Mouse (Mus musculus) neural tube, postnatal 0 days (tissue): ENCODE results near the gene Ruvbl1. TPM values are rescaled to one million over a fixed set of nuclear protein-coding genes. Genes with fewer than 3 reads are reported as not detected.

Experiments used
- polyA plus RNA-seq: library from polyadenylated mRNA; unstranded; fragments of >200 nt; fragmentation: Nextera tagmentation; extraction: Ambion mirVana; gene quantifications from 2 replicates; pipeline ENCODE4 v1.2.1, GENCODE M21; 2015

Ruvbl1 gene
- 73.5 and 82.1 TPM in 2 replicates for polyA plus RNA-seq

GRCm38 (mm10) chr6:88465181-88465920 lies at the start of gene Ruvbl1:
TSS of gene Ruvbl1 (plus strand) at chr6:88465409.

DNA sequence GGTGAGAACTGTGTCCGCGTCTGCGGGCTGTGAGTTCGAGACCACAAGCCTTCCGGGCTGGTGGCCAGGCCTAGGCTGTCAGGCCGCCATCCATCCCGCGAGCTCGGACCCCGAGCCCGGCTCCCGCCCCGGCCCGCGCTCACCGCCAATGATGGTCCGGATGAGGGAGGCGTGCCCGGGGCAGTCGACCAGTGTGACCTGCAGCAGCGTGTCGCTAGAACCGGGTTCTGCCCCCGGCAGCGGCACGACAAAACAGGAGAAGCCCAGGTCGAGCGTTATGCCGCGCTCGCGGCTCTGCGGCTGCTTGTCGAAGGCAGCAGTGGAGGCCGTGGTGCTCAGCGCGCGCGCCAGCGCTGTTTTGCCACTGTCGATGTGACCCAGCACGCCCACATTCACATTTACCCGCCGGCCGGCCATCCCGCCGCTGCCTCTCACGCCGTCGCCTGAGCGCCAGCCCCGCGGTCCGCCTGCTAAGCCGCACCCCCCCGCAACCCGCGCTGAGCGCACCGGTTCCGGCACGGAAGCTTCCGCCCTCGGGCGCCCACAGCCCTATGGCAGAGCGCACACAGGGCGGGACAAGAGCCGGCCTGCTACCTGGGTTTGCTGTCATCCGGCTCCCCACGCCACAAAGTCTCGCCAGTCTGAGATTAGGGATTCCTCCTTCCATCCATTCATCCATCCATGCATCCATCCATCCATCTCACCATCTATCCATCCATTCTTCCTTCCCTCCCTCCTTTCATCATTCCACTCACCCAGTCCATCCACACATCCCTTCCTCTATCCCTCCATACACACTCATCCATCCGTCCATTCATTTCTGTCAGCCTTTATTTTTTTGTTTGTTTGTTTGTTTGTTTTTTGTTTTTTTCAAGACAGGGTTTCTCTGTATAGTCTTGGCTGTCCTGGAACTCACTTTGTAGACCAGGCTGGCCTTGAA lies 18.9 kb upstream of the Ruvbl1 start, which contains the start of gene Eefsec:
Gene Eefsec (minus strand): TSS at position 477 of the 940 bp plus-strand sequence.

DNA sequence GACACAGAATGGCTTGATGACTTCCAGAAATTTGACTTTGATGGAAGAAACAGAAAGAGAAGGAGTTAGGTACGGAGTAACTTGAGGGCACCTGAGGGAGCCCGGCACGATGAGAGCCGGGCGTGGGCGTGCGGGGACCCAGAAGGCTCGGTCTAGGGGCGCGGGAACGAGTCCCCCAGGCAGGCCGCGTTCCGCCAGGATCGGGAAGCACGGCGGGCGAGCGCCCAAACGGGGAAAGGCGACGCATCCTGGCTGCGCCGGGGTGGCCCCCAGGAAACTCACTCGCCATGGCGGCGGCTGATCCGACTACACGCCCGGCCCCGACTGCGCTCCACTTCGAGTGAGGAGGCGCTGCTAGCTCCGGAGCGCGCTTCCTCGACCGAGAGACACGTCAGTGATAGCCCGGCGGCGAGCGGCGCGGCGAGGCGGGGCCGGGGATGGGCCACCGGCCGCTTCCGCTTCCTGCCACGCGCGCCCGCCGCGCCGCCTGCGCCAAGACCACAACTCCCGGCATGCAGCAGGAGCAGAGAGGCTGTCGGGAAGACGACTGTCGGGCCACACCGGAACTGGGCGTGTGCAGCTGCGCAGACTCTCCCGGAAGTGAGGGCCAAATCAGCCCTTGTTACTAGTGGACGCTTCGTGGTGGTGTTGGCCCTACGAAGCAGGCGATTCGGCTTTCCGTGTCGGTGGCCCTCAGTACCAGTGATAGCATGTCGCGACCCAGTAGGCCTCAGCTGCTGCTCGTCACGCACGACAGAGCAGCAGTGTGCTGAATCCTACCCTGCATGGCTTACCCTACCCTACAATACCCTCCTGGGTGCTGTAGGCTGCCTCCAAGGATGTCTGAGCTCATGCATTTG lies 53.4 kb downstream of the Ruvbl1 start, which contains the start of gene Sec61a1:
Gene Sec61a1 (minus strand): TSS at position 502 of the 860 bp plus-strand sequence.

Other genes with a start within 250 kb of the Ruvbl1 start
- not detected in 2 replicates for gene Dnajb8, start 243.1 kb upstream of the Ruvbl1 start, polyA plus RNA-seq
- 26.4 TPM in 2 replicates for gene Eefsec, start 18.9 kb upstream of the Ruvbl1 start, polyA plus RNA-seq
- 109 and 118 TPM in 2 replicates for gene Sec61a1, start 53.5 kb downstream of the Ruvbl1 start, polyA plus RNA-seq
- gene Kbtbd12, start 172.5 kb downstream of the Ruvbl1 start, polyA plus RNA-seq, result 0.41 and 0.82 TPM in 2 replicates